Mouse (Mus musculus) fibroblast of lung, adult 2 months (primary cell): ENCODE results near the gene Olfr907.

Experiments used
- DNase-seq: peaks from one replicate; pipeline ENCODE4 v3.0.0-alpha.2; 2011; ENCODE audit warnings: low read depth

The Olfr907 gene

DNA sequence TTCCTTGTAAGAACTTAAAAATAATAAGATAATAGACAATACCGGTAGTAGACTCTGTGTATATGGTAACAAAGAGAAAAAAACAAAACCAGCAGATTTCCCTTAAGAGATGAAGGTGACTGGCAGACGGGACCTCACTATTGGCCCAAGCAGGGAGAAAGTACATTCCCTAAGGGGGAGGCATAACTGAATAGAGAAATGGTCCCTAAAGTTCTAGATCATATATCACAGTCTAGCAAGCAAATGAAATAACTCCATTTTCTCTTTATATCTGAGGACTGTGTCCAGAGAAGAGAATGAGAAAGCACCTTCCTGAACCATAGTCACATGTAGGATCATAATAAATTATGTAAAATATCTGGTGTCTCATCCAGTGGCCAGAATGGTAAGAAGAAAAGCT, at the start of gene Olfr907:
TSS of gene Olfr907 (plus strand) at position 301 of the 400 bp plus-strand sequence.
- DNase-seq = no peak

DNA sequence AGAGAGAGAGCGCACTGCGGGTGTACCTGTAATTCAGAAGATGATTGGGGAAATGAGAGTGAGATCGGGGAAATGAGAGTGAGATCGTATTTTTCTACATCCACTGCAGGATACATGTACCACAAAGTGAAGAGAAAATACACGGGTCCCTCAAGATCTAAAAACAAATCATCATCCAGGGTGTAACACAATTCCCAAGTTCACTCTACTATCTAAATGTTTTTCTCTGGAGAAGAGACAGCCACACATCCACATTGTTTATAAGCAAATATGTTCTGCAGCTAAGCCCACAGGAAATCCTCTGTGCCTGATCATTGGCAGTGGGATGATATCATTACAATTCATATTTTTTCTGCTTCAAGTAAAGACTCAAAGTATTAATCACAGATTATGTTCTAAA, 48.2 kb upstream of the Olfr907 start, which contains the start of gene Olfr902:
TSS of gene Olfr902 (plus strand) at position 301 of the 400 bp plus-strand sequence.
- no peak for DNase-seq

DNA sequence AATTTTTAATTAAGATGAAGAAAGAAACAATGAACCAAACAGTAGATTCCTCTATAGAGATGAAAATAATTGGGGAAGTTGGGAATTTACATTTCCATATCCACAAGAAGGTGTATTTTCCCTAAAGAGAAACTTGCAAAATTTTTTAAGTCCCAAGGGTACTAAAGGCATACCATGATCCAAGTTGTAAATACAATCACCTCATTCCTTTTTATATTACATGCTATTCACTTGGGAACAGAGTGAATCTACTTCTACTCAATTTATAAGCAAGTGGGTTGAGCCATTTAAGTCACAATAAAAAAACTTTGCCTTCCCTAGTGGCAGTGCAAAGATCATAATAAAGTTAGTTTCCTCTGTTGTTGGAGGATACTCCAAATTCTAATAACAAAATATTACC, 32.8 kb upstream of the Olfr907 start, which contains the start of gene Olfr904:
TSS of gene Olfr904 (plus strand) at position 301 of the 400 bp plus-strand sequence.
- no peak for DNase-seq

DNA sequence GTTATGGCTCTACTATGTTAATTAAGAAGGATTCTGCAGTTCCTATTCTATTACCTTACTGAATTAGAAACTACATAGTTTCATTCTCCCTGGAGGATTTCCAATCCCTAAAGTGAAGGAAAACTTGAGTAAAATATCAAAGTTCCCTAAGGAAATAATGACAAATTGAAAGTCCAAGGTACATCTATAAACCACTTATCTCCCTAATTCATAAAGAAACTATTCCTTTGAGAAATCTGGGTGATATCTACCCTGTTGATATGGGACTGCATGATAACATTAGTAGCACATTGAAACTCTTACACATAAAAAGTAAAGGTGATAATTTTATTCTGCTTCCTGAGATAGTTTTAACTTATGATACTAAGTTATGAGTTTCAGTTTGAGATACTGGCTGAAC, 24.8 kb upstream of the Olfr907 start, which contains the start of gene Olfr905:
TSS of gene Olfr905 (plus strand) at position 301 of the 400 bp plus-strand sequence.
- no peak for DNase-seq

DNA sequence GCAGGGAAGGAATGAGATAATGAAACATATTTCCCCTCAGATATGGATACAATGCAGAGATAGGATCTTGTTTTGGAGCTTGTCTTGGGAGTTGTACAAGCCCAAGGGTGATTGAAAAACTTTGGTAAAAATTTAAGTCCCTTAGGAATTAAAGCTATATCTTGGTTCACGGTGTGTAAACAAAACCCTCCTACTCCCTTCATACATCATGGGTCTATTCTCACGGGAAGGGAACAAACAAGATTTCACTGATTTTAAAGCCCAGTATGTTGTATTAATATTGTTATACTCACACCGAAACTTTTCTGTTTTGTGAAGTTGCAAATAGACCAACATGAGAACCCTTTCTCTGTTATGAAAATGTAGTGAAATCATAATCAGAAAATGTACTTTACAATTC, 8.8 kb upstream of the Olfr907 start, which contains the start of gene Olfr906:
TSS of gene Olfr906 (plus strand) at position 301 of the 400 bp plus-strand sequence.
- DNase-seq = no peak

DNA sequence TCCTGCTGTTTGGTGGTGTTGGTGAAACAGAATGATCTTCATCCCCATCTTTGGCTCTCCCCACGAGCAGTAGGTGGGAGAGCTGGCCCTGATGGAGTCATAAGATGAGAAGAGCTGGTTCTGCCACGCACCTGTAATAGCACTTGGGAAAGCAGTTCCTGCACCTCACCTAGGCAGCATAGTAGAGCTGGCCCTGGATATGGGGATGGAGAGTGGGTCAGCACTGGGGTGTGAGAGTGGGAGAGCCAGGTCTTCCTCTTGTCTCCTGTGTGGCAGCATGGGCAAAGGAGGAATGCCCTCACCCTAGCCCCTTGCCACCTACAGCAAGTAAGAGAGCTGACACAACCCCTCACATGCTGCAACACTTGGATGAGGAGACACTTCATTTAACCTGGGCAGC, 16.8 kb downstream of the Olfr907 start:
- no peak for DNase-seq

DNA sequence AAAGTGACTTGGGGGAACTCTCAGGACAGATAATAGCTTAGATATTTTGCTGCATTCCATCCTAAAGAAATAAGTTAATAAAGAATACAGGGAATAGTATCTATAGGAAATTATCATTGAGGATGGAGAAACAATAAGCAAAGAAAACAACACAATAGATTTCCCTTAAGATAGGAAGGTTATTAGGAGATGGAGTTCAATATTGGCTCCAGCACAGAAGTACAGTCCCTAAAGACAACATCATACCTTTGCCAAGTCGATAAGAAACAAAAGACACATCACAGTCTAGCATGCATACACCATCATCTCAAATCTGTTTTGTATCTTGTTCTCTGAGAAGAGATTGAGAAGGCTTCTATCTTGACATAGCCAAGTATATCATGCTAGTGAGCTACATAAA, 25.7 kb downstream of the Olfr907 start, which contains the start of gene Olfr911-ps1:
TSS of gene Olfr911-ps1 (plus strand) at position 301 of the 400 bp plus-strand sequence.
- no peak for DNase-seq

DNA sequence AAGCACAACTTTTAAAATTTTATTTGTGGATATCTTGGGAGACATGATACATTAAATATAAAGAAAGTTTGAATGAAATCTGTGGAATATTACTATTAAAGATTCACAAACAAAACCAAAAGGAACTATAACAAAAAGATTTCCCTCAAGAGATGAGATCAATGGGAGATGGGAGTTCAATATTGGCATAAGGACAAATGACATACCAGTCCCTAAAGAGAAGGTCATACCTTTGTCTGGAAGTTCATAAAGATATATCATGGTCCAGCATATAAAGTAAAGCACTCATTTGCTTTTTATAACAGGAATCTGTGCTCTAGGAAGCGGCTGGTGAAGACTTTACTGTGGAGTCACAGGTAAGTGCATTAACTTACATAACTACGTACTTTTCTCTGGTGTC, 41.9 kb downstream of the Olfr907 start, which contains the start of gene Olfr910:
TSS of gene Olfr910 (plus strand) at position 301 of the 400 bp plus-strand sequence.
- no peak for DNase-seq
